Mouse (Mus musculus): ENCODE measurements at regions not wholly inside any gene's neighbourhood (a gene's known extent, or its start where the extent isn't known, plus 50 kb on each side); places are given as distances from the start of the nearest gene placed in this dataset.
A peak's percentile ranks its signal among the peaks of the same experiment; 100 is the strongest.
"Not testable (repeated sequence)": the region's sequence is repeated elsewhere in the genome, so short reads cannot be mapped to it uniquely, and the experiment has no call there.

DNA sequence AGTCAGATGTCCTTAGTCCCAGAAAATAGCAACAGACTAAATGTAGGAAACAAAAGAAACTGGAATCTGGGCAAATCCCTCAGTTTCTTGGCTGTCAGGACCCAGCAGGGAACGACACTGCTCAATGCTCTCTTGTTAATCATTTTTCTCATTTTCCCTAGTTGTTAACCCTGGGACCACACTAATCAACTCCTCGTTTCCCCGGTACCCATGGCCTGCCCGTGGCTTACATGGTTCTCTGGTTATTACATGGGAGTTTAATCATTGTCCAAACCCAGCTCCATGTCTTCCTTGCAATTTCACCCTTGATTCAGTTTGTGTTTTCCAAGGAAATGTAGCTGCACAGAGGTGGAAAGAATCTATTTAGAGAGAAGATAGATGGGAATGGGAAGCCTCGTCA is 580.1 kb upstream of the Klhl29 start:
- H3K4me3 ChIP-seq, result no peak overlapping the region
- H3K27ac ChIP-seq (replicated peaks), result no peak overlapping the region
- H3K9me3 ChIP-seq, result no peaks in the 10 kb centered on the region
- H3K36me3 ChIP-seq, result no peaks in the 10 kb centered on the region
- no peaks in the 10 kb centered on the region for H3K27me3 ChIP-seq (replicated peaks)
- 72% methylated on average over 5 of the region's 5 CpGs for WGBS
- H3K4me2 ChIP-seq, result no peak overlapping the region
- no peak for ATAC-seq (ENCODE audit: extremely low read depth, insufficient number of reproducible peaks, low FRiP score, low TSS enrichment)
- no peaks in the 10 kb centered on the region for H3K4me1 ChIP-seq
- H3K9ac ChIP-seq, result no peak overlapping the region

DNA sequence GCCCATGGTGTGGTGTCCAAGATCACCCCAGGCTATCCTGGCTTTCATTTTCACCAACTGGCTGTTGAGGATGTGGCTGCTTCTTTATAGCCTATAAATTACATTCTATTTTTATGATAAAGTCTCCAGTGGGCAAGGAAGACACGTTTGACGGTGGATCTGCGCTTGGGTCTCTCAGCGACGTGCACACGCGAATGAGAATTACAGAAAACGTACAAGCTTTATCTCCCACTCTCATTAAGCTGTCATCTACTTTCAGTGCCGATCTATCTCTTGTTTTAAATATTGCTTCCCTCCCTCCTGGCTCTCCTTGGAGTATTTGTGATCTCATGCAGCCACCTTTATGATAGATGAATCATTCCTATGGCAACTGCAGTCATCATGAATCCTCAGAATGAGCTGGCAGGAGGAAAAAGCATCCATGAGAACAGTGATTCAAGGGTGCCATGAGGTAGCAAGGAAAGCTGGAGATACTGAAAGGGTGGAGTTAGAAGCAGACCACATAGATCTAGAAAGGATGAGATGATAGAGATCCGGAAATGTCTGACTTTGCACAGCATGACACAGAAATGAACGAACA is 568.0 kb upstream of the Klhl29 start:
- no peak overlapping the region for H3K9ac ChIP-seq
- no peak for ATAC-seq (ENCODE audit: extremely low read depth, insufficient number of reproducible peaks, low FRiP score, low TSS enrichment)
- H3K4me3 ChIP-seq, result no peak overlapping the region
- H3K9me3 ChIP-seq, result no peaks in the 10 kb centered on the region
- H3K27ac ChIP-seq (replicated peaks), result no peak overlapping the region
- WGBS, result 75% methylated on average over 11 of the region's 11 CpGs
- no peaks in the 10 kb centered on the region for H3K27me3 ChIP-seq (replicated peaks)
- no peak overlapping the region for H3K4me2 ChIP-seq
- no peaks in the 10 kb centered on the region for H3K4me1 ChIP-seq
- no peaks in the 10 kb centered on the region for H3K36me3 ChIP-seq

DNA sequence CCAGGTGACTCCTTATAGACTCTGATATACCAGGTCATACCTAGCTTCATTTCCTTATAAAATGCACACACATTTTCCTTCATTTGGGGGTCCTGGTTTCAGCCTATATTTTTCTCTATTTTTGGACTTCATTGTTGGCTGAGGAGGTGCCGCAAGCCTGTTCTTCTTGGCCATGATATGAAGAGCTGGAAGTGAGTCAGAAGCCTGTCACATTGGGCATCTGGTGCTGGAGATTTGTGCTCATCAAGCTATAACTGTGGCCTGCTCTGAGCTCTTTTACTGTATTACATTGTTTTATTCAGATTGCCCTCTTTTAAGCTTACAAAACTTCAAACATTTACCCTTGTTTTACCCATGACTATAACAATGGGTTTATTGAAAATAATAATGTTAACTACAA is 545.8 kb upstream of the Klhl29 start:
- Histone ChIP-seq H3K36me3 (no peaks in the 10 kb centered on the region), H3K27ac (replicated peaks) (no peak overlapping the region), H3K4me1 (no peaks in the 10 kb centered on the region), H3K9me3 (no peaks in the 10 kb centered on the region), H3K27me3 (replicated peaks) (no peaks in the 10 kb centered on the region), H3K9ac (no peak overlapping the region), H3K4me2 (no peak overlapping the region), H3K4me3 (no peak overlapping the region)
- ATAC-seq (ENCODE audit: extremely low read depth, insufficient number of reproducible peaks, low FRiP score, low TSS enrichment), result no peak
- 76% methylated on average over 1 of the region's 1 CpGs for WGBS

DNA sequence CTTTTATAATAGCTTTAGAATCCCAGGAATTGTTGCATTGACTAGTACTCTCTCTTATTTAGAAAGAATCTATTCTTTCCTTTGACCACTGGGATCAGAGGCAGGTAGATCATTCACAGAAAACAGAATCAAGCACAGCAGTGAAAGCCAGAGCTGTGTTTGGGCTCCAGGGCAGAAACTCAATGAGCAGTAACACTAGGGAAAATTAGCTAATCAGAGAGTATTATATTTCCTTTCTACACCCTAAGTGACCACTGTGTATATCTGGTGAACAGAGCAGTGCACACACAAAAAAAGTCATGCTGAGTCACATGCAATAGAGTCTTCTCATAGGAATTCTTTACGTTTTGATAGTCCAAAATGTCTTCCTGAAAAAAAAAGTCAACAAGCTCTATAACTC is 542.5 kb upstream of the Klhl29 start:
- Histone ChIP-seq H3K27me3 (replicated peaks) (no peaks in the 10 kb centered on the region), H3K4me3 (no peak overlapping the region), H3K9ac (no peak overlapping the region), H3K27ac (replicated peaks) (no peak overlapping the region), H3K9me3 (no peaks in the 10 kb centered on the region), H3K4me1 (no peaks in the 10 kb centered on the region), H3K4me2 (no peak overlapping the region), H3K36me3 (no peaks in the 10 kb centered on the region)
- 55% methylated on average over 1 of the region's 1 CpGs for WGBS
- ATAC-seq (ENCODE audit: extremely low read depth, insufficient number of reproducible peaks, low FRiP score, low TSS enrichment), result no peak

DNA sequence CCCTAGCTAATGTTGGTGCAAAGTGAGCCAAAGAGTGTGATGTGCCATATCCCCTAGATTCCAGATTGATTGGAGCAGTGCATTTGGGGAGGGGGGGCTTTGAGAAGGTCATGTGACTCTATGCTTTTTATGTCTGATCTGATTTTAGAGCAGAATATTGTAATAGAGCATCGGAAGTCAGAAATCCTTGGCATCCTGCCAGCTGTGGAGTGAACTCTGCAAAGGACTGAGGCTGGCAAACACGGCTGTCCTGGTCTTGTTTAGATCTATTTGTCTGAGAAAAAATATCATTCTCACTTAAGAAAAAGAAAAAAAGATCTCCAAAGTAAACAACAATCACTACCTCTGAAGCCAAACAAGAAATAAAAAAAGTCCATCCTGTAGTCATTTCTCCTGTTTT is 530.8 kb upstream of the Klhl29 start:
- H3K4me1 ChIP-seq, result no peaks in the 10 kb centered on the region
- H3K27ac ChIP-seq (replicated peaks), result no peak overlapping the region
- no peak overlapping the region for H3K9ac ChIP-seq
- H3K4me3 ChIP-seq, result no peak overlapping the region
- ATAC-seq (ENCODE audit: extremely low read depth, insufficient number of reproducible peaks, low FRiP score, low TSS enrichment), result no peak
- WGBS, result 51% methylated on average over 2 of the region's 2 CpGs
- peaks cover 2% of the 10 kb centered on the region; the same call in 1 of the 2 replicates for H3K9me3 ChIP-seq
- H3K36me3 ChIP-seq, result no peaks in the 10 kb centered on the region
- no peak overlapping the region for H3K4me2 ChIP-seq
- H3K27me3 ChIP-seq (replicated peaks), result no peaks in the 10 kb centered on the region

DNA sequence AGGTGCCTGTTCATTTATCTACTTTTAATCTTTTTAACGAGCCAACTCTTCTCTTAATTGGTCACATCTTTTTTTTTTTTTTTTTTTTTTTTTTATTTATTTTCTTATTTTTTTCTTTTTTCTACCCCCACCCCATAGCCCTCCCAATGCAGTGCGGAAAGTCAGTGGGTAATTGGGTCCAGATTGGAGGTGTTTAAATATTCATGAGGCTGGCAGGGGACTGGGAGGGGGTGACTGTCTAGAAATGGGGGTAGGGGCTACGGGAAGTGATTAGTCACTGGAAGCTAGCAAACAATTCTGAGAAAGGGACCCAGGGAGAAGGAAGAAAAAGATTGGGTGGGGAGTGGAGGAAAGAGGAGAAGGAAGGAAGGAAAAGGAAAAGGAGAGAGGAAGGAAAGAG is 516.3 kb upstream of the Klhl29 start:
- not testable (repeated sequence) for ATAC-seq (ENCODE audit: extremely low read depth, insufficient number of reproducible peaks, low FRiP score, low TSS enrichment); H3K27ac ChIP-seq (replicated peaks); H3K4me2 ChIP-seq; H3K9ac ChIP-seq; H3K4me3 ChIP-seq; H3K4me1 ChIP-seq; H3K9me3 ChIP-seq; H3K27me3 ChIP-seq (replicated peaks); H3K36me3 ChIP-seq
- 31% methylated on average over 2 of the region's 3 CpGs for WGBS

DNA sequence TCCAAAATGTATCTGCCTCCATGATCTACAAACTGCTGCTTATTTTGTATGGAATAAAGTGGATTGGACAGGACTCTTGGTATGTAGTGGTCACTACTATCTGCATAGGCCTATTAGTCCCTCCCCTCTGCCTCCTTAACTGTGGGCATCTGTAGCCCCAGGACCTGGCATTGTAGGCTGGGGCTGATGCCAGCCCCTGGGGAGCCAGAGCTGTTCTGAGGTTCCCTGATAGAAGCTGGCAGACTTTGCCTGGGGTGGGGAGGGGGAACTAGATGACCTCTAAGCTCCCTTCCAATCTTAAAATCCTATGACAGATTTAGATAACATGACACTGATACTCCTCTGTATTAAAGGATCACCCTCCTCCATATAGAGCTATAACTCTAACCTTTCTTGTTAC is 491.2 kb upstream of the Klhl29 start:
- H3K27me3 ChIP-seq (replicated peaks), result no peaks in the 10 kb centered on the region
- no peak overlapping the region for H3K4me3 ChIP-seq
- no peaks in the 10 kb centered on the region for H3K36me3 ChIP-seq
- no peaks in the 10 kb centered on the region for H3K4me1 ChIP-seq
- H3K9ac ChIP-seq, result no peak overlapping the region
- H3K9me3 ChIP-seq, result no peaks in the 10 kb centered on the region
- no peak for ATAC-seq (ENCODE audit: extremely low read depth, insufficient number of reproducible peaks, low FRiP score, low TSS enrichment)
- H3K4me2 ChIP-seq, result no peak overlapping the region
- no peak overlapping the region for H3K27ac ChIP-seq (replicated peaks)

DNA sequence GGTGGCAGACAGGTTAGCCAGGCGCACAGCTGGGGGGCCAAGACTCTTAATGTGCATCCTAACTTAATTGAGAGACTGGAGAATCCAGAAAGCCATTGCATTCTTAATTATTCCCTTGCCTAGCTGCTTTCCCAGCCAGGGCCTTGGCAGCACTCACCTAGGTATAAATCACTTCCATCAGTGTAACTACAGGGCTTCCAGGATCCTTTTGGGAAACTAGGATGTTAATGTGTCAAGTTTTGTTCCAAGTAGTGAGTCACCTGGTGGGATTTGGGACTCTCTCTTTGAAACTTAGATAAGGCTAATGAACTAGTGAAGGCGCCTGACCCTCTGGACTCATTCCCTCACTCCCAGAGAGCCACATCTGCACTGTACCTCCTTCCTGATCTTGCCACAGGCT is 484.3 kb upstream of the Klhl29 start:
- Histone ChIP-seq H3K27me3 (replicated peaks) (no peaks in the 10 kb centered on the region), H3K9me3 (no peaks in the 10 kb centered on the region), H3K9ac (no peak overlapping the region), H3K4me3 (no peak overlapping the region), H3K27ac (replicated peaks) (no peak overlapping the region), H3K4me1 (no peaks in the 10 kb centered on the region), H3K36me3 (no peaks in the 10 kb centered on the region), H3K4me2 (no peak overlapping the region)
- ATAC-seq (ENCODE audit: extremely low read depth, insufficient number of reproducible peaks, low FRiP score, low TSS enrichment), result no peak
- 63% methylated on average over 2 of the region's 2 CpGs for WGBS

DNA sequence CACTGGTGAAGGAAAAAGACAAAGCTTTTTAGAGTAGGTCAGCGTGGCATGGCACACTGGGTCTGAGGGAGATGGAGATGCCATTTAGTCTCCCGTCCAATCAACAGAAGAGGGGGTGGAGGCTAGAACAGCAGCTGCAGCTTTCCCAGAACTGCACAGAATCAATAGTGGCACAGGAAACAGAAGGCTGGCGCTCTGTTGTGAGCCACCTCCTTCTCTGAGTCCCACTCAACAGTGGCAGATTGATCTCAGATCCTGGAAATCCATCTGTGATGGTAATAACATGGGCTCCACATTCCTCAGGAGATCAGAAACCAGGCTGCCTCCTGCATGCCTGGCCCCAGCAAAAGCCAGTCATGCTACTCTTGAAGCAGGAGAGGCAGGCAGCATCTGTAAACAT is 480.9 kb upstream of the Klhl29 start:
- Histone ChIP-seq H3K27me3 (replicated peaks) (no peaks in the 10 kb centered on the region), H3K4me2 (no peak overlapping the region), H3K36me3 (no peaks in the 10 kb centered on the region), H3K4me1 (no peaks in the 10 kb centered on the region), H3K4me3 (no peak overlapping the region), H3K9me3 (no peaks in the 10 kb centered on the region), H3K9ac (no peak overlapping the region), H3K27ac (replicated peaks) (no peak overlapping the region)
- ATAC-seq (ENCODE audit: extremely low read depth, insufficient number of reproducible peaks, low FRiP score, low TSS enrichment), result no peak
- WGBS, result 58% methylated on average over 3 of the region's 3 CpGs

DNA sequence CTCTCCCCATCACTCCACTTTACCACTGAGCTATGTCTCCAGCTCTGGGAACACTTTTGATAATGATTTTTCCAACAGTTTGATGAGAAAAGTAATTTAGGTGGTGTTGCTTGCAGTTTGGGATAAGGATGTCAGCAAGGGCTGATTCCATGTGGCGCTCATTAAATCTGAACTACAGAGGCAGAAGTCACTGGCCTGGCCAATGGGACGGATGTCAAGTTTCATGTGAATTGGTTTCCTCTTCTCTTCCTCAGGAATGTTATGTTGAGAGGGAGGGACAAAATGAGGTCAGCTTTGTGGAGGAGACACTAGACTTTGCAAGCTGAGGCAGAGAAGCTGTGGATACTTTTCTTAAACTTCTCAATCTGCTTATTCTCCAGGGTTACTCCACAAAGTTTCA is 434.9 kb upstream of the Klhl29 start:
- no peaks in the 10 kb centered on the region for H3K27me3 ChIP-seq (replicated peaks)
- WGBS, result 55% methylated on average over 2 of the region's 2 CpGs

DNA sequence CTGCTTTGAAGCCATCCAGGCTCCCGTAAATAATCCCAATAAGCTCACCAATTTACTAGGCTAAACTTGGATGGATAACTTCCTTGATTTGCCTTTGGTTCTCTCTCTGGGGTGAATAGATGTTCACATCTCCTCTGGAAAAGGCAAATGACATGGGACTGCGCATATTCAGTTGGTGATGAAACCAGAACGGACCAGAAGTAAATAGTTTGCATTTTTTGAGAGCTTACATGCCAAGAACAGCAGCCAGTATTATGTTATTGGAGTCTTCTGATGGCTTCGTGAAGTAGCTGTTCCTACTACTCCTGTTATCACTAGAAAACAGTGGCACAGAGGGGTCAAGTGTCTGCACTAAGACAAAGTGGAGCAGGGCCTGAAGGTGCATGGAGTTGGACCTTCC is 434.5 kb upstream of the Klhl29 start:
- H3K4me2 ChIP-seq, result no peak overlapping the region
- no peak overlapping the region for H3K9ac ChIP-seq
- no peaks in the 10 kb centered on the region for H3K36me3 ChIP-seq
- H3K4me1 ChIP-seq, result peaks cover 14% of the 10 kb centered on the region; the same call in 1 of the 2 replicates
- H3K4me3 ChIP-seq, result no peak overlapping the region
- 45% methylated on average over 4 of the region's 4 CpGs for WGBS
- ATAC-seq (ENCODE audit: extremely low read depth, insufficient number of reproducible peaks, low FRiP score, low TSS enrichment), result no peak
- no peak overlapping the region for H3K27ac ChIP-seq (replicated peaks)
- no peaks in the 10 kb centered on the region for H3K9me3 ChIP-seq
- no peaks in the 10 kb centered on the region for H3K27me3 ChIP-seq (replicated peaks)

More for the DNA sequence above, 434.9 kb upstream of the Klhl29 start:
- Histone ChIP-seq H3K4me1 (peaks cover 14% of the 10 kb centered on the region; the same call in 1 of the 2 replicates), H3K9me3 (no peaks in the 10 kb centered on the region), H3K4me3 (no peak overlapping the region), H3K36me3 (no peaks in the 10 kb centered on the region), H3K27ac (replicated peaks) (no peak overlapping the region), H3K4me2 (no peak overlapping the region), H3K9ac (no peak overlapping the region)
- no peak for ATAC-seq (ENCODE audit: extremely low read depth, insufficient number of reproducible peaks, low FRiP score, low TSS enrichment)

DNA sequence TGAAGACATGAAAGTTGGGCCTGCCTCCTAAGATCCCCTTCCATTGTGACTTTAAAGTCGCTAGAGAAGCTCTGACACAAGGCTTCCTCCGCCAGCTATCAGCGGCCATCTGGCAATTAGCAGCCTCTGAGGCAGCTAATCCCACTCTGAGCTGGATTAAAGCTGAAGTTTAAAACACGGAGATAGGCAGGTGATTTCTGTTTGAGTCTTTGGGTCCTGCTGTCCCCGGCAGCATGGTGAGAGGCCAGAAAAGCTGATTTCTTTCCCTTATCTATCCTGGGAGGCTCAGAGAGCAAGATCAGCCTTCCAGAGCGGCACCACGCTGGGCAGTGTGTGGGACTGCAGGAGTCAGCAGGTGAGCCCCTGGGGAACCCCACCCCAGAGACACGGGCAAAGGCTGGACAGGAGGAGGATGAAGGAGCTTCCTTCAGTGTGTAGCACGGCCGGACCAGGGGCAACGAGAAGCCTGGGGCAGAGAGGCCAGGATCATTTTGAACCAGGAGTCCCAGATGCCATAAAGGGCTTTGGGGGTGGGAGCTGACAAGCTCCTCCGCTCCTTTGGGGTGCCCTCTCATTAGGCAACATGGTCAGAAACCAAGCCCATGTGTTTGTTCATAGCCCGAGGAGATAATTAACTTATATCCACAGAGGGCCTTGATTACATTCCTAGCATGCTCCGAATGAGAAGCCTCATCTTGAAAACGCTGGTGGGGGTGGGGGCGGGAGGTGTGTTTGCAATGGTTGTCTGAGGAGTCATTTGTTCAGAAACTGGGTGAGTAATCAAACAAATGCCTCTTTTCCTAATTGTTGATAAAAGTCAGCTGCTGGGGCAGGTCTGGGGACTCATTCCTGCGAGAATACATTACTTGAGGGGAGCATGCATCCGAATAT is 432.8 kb upstream of the Klhl29 start:
- Histone ChIP-seq H3K4me3 (0 out of 2 replicates have a peak overlapping the region, but pooled peaks have one; percentile 10), H3K4me1 (peaks cover 14% of the 10 kb centered on the region; the same call in 1 of the 2 replicates), H3K4me2 (peak overlapping the region; percentile 41), H3K27me3 (replicated peaks) (no peaks in the 10 kb centered on the region), H3K27ac (replicated peaks) (no peak overlapping the region), H3K9ac (no peak overlapping the region), H3K9me3 (no peaks in the 10 kb centered on the region), H3K36me3 (no peaks in the 10 kb centered on the region)
- 17% methylated on average over 18 of the region's 18 CpGs for WGBS
- ATAC-seq (ENCODE audit: extremely low read depth, insufficient number of reproducible peaks, low FRiP score, low TSS enrichment), result no peak
